Mouse (Mus musculus): Measurements from ENCODE around the gene Plekhg4.

- no peak for TF ChIP-seq CTCF (IDR thresholded peaks at IDR 0.05; ENCODE audit: insufficient read depth, low read depth, low read length)
- TF ChIP-seq POLR2A (IDR thresholded peaks at IDR 0.05; ENCODE audit: insufficient read depth, low read depth, low read length), result no peak
Measured at GRCm38 (mm10) chr8:105348450-105349095, 24.5 kb upstream of the Plekhg4 start, which contains the start of gene Slc9a5.

Measured in olfactory bulb, adult 2 months (tissue).